ENCODE assay signal across 21 mouse cellular contexts in genomic region chr5:37389808-37390495, GRCm38 (mm10). TPM values are rescaled to one million over a fixed set of nuclear protein-coding genes. Genes with fewer than 3 reads are reported as not detected.
DNase-seq lines count a peak whose midpoint lies in the region; ATAC-seq lines count a peak whose summit lies in the region.
"Had no signal": no experiment of that assay in that cellular context is flagged by ENCODE, and none has a peak within 500 bp of the region (broad histone marks: within the 10 kb centered on the region; RNA-seq: fewer than 3 reads in every experiment).

No protein-coding gene starts in this region.

- H3K9ac ChIP-seq in forebrain, embryonic 11.5 days (ENCODE audit: low read length): no peak overlapping the region
- H3K9ac ChIP-seq in forebrain, embryonic 13.5 days: no peak overlapping the region
- H3K9ac ChIP-seq: heart, embryonic 15.5 days; midbrain, embryonic 12.5 days; neural tube, embryonic 13.5 days had no signal

- no peak overlapping the region for H3K4me3 ChIP-seq in forebrain, embryonic 11.5 days (ENCODE audit: low read depth, low read length)
- no peak overlapping the region for H3K4me3 ChIP-seq in forebrain, embryonic 13.5 days
- H3K4me3 ChIP-seq: heart, embryonic 15.5 days; midbrain, embryonic 12.5 days; neural tube, embryonic 13.5 days had no signal

- no peaks in the 10 kb centered on the region for H3K9me3 ChIP-seq in forebrain, embryonic 11.5 days (ENCODE audit: control insufficient read depth, low read length)
- H3K9me3 ChIP-seq in forebrain, embryonic 13.5 days (replicated peaks): no peaks in the 10 kb centered on the region
- H3K9me3 ChIP-seq: heart, embryonic 15.5 days; midbrain, embryonic 12.5 days; neural tube, embryonic 13.5 days had no signal

- DNase-seq in forebrain, embryonic 11.5 days (ENCODE audit: low spot score): peak; percentile 45
- DNase-seq in brain, adult 2 months (ENCODE audit: low read depth, low spot score): peak; percentile 58
- DNase-seq in cerebellum, adult 8-10 months: peak; percentile 31
- DNase-seq in embryo, embryonic 10.5 days (ENCODE audit: low spot score): peak; percentile 6
- no peak for DNase-seq in heart, adult 9 months (ENCODE audit: low spot score in 2 of 2)
- DNase-seq in retina, embryonic 14.5 days (ENCODE audit: low spot score): no peak
- DNase-seq: adrenal gland, postnatal 14 days; gastrocnemius, postnatal 14 days; heart, adult 18-20 months; kidney, postnatal 10 days; liver; spleen, adult 18-20 months; thymus, postnatal 25 days had no signal

- ATAC-seq in forebrain, embryonic 11.5 days (replicated peaks; ENCODE audit: low FRiP score): no peak
- no peak for ATAC-seq in forebrain, embryonic 13.5 days
- ATAC-seq: activated CD4-positive, CD25-positive, alpha-beta regulatory T cell, adult 4 months; forebrain, embryonic 14.5 days; lung, postnatal 0 days had no signal

- H3K4me1 ChIP-seq in forebrain, embryonic 11.5 days (replicated peaks; ENCODE audit: control insufficient read depth, insufficient read depth, low read length): no peaks in the 10 kb centered on the region
- peaks cover 3% of the 10 kb centered on the region for H3K4me1 ChIP-seq in forebrain, embryonic 13.5 days
- H3K4me1 ChIP-seq: midbrain, embryonic 12.5 days had no signal

- no peak overlapping the region for H3K27ac ChIP-seq in forebrain, embryonic 11.5 days (ENCODE audit: low read depth, low read length)
- H3K27ac ChIP-seq in forebrain, embryonic 13.5 days: no peak overlapping the region
- H3K27ac ChIP-seq: heart, embryonic 15.5 days; midbrain, embryonic 12.5 days; neural tube, embryonic 13.5 days had no signal

- H3K36me3 ChIP-seq in forebrain, embryonic 11.5 days (ENCODE audit: control insufficient read depth, insufficient read depth, low read length): no peaks in the 10 kb centered on the region
- peaks cover 23% of the 10 kb centered on the region for H3K36me3 ChIP-seq in forebrain, embryonic 13.5 days (ENCODE audit: poor library complexity, severe bottlenecking)
- H3K36me3 ChIP-seq: G1E had no signal

- H3K27me3 ChIP-seq in forebrain, embryonic 11.5 days (ENCODE audit: control insufficient read depth, insufficient read depth, low read length): no peaks in the 10 kb centered on the region
- H3K27me3 ChIP-seq in forebrain, embryonic 13.5 days: no peaks in the 10 kb centered on the region
- H3K27me3 ChIP-seq: heart, embryonic 15.5 days; midbrain, embryonic 12.5 days; neural tube, embryonic 13.5 days had no signal

- 81% methylated on average over 13 of the region's 13 CpGs for WGBS in forebrain, embryonic 11.5 days
- WGBS in forebrain, embryonic 13.5 days: 84% methylated on average over 13 of the region's 13 CpGs

- no peak overlapping the region for H3K4me2 ChIP-seq in forebrain, embryonic 11.5 days (ENCODE audit: low read depth, low read length, severe bottlenecking)
- no peak overlapping the region for H3K4me2 ChIP-seq in forebrain, embryonic 13.5 days
- H3K4me2 ChIP-seq: heart, embryonic 15.5 days; midbrain, embryonic 12.5 days; neural tube, embryonic 13.5 days had no signal

RNA-seq across cellular contexts. Expression of gene Evc2, which starts 51.7 kb away (rescaled TPM):
- polyA plus RNA-seq in forebrain, embryonic 11.5 days (2014; fragmentation: Nextera tagmentation; extraction: Ambion mirVana): 16.8 and 19.1 TPM in 2 replicates
- 7.5 and 8.3 TPM in 2 replicates for polyA plus RNA-seq in forebrain, embryonic 13.5 days (2015; fragmentation: Nextera tagmentation; extraction: Ambion mirVana)
- polyA plus RNA-seq: activated CD4-positive, CD25-positive, alpha-beta regulatory T cell, adult 4 months; G1E had no signal

RNA-seq across cellular contexts. Expression of gene Evc, which starts 53.3 kb away (rescaled TPM):
- polyA plus RNA-seq in forebrain, embryonic 11.5 days (2014; fragmentation: Nextera tagmentation; extraction: Ambion mirVana): 24.2 and 26.7 TPM in 2 replicates
- 10.4 and 13.1 TPM in 2 replicates for polyA plus RNA-seq in forebrain, embryonic 13.5 days (2015; fragmentation: Nextera tagmentation; extraction: Ambion mirVana)
- polyA plus RNA-seq: activated CD4-positive, CD25-positive, alpha-beta regulatory T cell, adult 4 months; G1E had no signal

Comparison
In these comparisons a context has a peak if more than half of its experiments do, and no peak if none do; other contexts are left out.
1. DNase-seq: peak in forebrain, embryonic 11.5 days (single experiment), brain, adult 2 months (single experiment), cerebellum, adult 8-10 months (single experiment) and embryo, embryonic 10.5 days (single experiment); none in heart, adult 9 months (0 of 2) and retina, embryonic 14.5 days (single experiment).